Mouse (Mus musculus): ENCODE data around the gene Mtch1.

GRCm38 (mm10) chr17:29300926-29301325 lies 46.8 kb downstream of the Mtch1 start:
- TF ChIP-seq TCF3 (IDR thresholded peaks at IDR 0.05; ENCODE audit: insufficient read length, low read depth) = no peak
- TF ChIP-seq POLR2AphosphoS2 (IDR thresholded peaks at IDR 0.05; ENCODE audit: insufficient read length, low read depth) = no peak
- TF ChIP-seq MYOG (IDR thresholded peaks at IDR 0.05; ENCODE audit: control insufficient read depth in 1 of 3, insufficient read depth in 1 of 3, insufficient read length in 2 of 3, low read depth in 2 of 3) = no peak
- TF ChIP-seq POLR2A (IDR thresholded peaks at IDR 0.05; ENCODE audit: insufficient read length, low read depth) = no peak
- TF ChIP-seq E2F4 (IDR thresholded peaks at IDR 0.05; ENCODE audit: insufficient read depth) = no peak
- TF ChIP-seq SRF (IDR thresholded peaks at IDR 0.05; ENCODE audit: control insufficient read depth, insufficient read length, low read depth) = no peak
- TF ChIP-seq USF1 (IDR thresholded peaks at IDR 0.05; ENCODE audit: low read depth) = no peak
- no peak for TF ChIP-seq REST (IDR thresholded peaks at IDR 0.05; ENCODE audit: insufficient read depth, insufficient read length)
- TF ChIP-seq MAX (IDR thresholded peaks at IDR 0.05; ENCODE audit: low read depth) = no peak
- no peak for TF ChIP-seq TCF12 (IDR thresholded peaks at IDR 0.05; ENCODE audit: insufficient read depth, poor library complexity, severe bottlenecking)
- no peak for TF ChIP-seq CEBPB (IDR thresholded peaks at IDR 0.05; ENCODE audit: insufficient read depth, poor library complexity, severe bottlenecking)

Measured in myocyte (in vitro differentiated cells).